Mouse (Mus musculus) small intestine, adult 2 months (tissue): ENCODE measurements at regions not wholly inside any gene's neighbourhood (a gene's known extent, or its start where the extent isn't known, plus 50 kb on each side); places are given as distances from the start of the nearest gene placed in this dataset.

ENCODE experiments used
- CTCF ChIP-seq: fragments of 200-500 bp; IDR thresholded peaks from 2 replicates; pipeline ENCODE4 v1.5.1; 2012; ENCODE audit warnings: low read depth, mild to moderate bottlenecking, control low read depth, inconsistent platforms, low read length, moderate library complexity, mixed read lengths; ENCODE audit not compliant: insufficient replicate concordance, insufficient read length; ENCODE audit errors: extremely low read depth
- POLR2A ChIP-seq: fragments of 200-500 bp; IDR thresholded peaks from 2 replicates; pipeline ENCODE4 v1.6.1; 2012; ENCODE audit warnings: low read depth, mild to moderate bottlenecking, control low read depth, inconsistent platforms, low read length, moderate library complexity

GRCm38 (mm10) chr16:44674198-44674597, 49.9 kb upstream of the Nepro start:
- TF ChIP-seq CTCF (no peak), POLR2A (no peak)
